Mouse (Mus musculus): Measurements from ENCODE around the gene Nr1h2.

Nr1h2 gene

DNA sequence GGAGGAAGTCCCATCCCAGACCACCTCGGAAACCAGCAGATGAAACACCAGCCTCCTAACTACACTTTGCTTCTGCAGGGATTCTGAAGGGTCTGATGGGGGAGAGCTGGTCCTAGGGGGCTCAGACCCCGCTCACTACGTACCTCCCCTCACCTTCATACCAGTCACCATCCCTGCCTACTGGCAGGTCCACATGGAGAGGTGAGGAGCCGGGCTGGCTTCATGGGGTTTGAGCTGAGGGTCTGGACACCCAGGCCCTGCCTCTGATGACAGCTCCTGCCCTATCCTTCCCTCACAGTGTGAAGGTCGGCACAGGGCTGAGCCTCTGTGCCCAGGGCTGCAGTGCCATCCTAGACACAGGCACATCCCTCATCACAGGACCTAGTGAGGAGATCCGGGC, 31.2 kb upstream of the Nr1h2 start:
- no peak for DNase-seq (ENCODE audit: low spot score in 2 of 2)

DNA sequence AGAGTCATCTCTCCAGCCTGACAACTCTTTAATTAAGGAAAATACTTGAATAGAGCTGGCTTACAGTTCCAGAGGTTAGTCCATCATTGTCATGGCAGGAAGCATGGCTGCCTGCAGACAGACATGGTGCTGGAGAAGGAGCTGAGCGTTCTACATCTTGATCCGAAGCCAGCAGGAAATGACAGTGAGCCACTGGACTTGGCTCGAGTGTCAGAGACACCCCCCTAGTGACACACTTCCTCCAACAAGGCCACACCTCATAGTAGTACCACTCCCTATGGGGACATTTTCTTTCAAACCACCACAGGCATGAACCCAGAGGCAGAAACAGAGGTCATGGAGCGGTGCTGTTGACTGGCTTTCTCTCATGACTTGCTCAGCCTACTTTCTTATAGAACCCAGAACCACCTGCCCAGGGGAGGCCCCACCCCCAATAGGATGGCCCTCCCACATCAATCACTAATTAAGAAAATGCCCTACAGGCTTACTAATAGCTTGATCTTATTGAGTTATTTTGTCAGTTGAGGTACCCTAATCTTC, 30.6 kb upstream of the Nr1h2 start:
- DNase-seq (ENCODE audit: low spot score in 2 of 2): no peak

DNA sequence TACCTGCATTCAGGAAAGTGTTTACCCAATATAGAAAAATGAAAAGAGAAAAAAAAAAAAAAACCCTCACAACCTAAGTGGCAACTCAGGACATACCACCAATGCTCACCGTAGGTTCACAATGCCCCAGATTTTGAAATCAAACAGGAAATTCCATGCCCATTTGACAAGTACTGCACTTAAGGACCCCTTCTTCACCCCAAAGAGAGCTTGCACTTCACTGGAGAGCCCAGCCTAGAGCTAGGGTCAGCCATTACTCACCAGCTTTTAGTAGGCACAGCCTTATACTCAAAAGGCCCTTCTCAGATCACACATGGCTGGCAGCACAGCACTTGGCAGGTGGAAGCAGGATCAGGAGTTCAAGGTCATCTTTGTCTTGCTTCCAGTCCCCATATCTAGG, 29.4 kb upstream of the Nr1h2 start:
- no peak for DNase-seq (ENCODE audit: low spot score in 2 of 2)

DNA sequence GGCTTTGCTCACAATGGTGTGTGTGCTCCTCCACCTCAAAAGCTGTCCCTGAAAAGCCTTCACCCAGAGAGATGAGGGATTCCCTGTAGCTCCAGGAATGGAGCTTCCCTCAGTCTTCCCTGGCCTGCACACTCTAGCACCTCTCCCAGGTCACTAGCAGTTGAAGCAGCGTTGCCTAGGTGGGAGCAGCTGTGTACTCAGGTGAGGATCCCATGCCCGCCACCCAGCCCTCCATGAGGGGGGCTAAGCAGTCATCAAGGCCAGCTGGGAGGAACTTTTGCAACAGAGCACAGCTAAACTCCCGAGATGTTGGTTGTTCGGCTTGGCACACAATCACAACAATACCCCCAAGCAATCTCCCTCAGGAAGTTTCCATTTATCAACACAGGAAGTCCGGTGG, 29.0 kb upstream of the Nr1h2 start:
- DNase-seq (ENCODE audit: low spot score in 2 of 2): no peak

DNA sequence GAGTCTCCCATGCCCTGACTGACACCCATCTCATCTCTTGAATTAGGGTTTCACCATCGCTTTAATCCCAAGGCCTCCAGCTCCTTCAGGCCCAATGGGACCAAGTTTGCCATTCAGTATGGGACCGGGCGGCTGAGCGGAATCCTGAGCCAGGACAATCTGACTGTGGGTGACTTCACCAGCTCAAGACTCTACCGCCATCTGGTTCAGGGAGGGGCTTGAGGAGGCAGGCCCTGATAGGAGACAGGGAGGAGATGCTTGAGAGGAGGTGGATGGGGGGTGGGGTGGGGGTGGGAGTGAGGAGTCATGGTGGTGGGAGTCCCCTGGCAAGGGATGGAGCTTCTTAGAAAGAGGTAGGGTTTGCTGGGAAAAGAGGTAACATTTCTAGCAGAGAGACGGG, 27.9 kb upstream of the Nr1h2 start:
- no peak for DNase-seq (ENCODE audit: low spot score in 2 of 2)

GRCm38 (mm10) chr7:44576333-44576844, 22.6 kb upstream of the Nr1h2 start:
- DNase-seq (ENCODE audit: low spot score in 2 of 2): no peak

DNA sequence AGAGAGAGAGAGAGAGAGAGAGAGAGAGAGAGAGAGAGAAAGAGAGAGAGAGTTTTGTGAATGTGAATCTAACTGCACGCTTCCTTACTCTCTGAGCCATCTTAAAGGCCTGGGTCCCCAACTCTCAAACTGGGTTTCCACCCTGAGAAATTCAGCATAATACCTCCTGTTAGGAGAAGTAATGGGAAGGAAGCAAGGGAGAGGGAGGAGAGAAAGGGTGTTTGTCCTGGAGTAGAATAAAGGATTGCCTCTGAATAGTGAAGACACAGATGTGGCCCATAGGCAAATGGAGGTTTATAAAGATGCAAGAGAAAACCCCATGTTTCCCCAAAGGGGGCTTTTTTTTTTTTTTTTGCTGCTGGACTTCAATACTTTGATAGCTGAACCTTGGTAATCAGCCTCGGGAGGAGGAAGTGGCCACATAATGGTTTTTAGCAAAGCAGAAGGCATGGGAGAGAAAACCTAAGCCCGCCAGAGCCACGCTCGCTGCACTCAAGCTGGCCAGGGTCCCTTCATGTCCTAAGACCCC, 19.3 kb upstream of the Nr1h2 start:
- DNase-seq (ENCODE audit: low spot score in 2 of 2): no peak

DNA sequence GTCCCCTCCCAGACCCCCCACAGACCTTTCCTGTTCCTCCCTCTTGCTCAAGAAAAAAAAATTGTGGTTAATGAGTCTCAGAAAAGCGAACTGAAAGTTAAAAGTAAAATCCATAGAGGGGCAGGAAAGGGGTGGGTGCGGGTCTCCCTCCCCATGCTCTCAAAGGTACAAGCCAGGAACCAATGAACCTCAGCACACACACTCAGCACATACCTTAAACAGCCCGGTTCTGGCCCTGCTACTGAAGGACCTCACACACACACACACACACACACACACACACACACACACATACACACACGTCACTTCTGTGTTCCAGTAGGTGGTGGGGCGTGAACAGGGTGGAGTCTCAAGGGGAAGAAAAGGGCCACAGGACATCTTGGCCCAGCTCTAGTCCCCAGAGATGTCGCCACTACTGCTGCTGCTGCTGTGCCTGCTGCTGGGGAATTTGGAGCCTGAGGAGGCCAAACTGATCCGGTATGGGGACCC, 18.5 kb upstream of the Nr1h2 start, which contains the start of gene Napsa:
Gene Napsa (plus strand): TSS at position 168 of the 489 bp plus-strand sequence.
- DNase-seq (ENCODE audit: low spot score in 2 of 2): no peak

DNA sequence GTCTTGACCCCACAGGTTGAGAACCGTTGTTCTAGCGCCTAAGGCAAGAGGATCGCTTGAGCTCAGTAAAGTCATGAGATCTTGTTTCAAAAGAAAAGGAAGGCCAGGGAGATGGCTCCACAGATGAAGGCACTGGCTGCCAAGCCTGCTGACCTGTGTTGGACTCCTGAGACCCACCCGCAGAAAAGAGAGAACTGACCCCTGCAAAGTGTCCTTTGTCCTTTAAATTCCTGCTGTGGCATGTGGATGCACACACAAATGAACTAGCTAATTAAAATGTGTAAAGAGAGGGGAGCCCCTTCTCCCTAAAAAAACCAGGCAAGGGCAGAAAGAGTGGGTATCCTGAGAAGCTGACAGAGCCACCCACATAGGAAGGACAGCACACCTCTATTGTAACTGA, 18.1 kb upstream of the Nr1h2 start:
- DNase-seq (ENCODE audit: low spot score in 2 of 2): no peak

DNA sequence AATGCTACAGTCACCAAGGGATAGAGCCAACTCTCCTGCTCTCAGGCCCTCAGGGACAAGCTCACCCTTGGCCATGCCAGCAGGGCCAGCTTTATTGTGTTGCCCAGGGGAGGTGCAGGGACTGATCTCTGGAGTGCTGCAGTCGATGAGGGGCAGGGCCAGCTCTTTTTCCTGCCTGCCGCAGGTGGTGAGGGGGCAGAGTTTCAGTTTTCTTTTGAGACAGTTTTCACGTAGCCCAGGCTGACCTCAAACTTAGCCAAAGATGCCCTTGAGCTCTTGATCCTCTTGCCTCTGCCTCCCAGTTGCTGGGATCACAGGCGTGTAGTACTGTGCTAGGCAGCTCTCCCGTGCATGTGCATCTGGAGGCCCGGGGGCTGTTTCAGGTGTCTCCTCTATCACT, 17.2 kb upstream of the Nr1h2 start:
- DNase-seq (ENCODE audit: low spot score in 2 of 2): no peak

- DNase-seq (ENCODE audit: low spot score in 2 of 2): no peak
Observed at GRCm38 (mm10) chr7:44568803-44569202, 15.1 kb upstream of the Nr1h2 start.

GRCm38 (mm10) chr7:44565414-44565813, 11.7 kb upstream of the Nr1h2 start:
- DNase-seq (ENCODE audit: low spot score in 2 of 2): no peak

DNA sequence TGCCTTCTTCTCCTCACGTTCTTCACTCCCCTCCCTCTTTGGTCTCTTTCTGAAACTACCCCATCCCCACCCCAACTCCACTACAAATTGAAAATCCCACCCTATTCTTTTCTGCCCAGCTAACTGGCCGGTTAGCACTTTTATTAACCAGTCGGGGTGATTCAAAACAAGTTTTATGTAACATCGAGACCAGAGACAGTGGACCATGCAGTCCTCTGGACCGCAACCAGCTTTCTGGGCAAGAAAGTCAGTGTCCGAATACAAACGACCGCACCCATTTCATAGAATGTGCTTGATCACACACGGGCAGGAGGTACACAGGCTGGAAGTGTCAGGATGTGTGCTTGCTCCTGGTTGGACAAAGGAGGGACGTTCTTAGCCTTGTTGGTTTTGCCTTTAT, 10.7 kb upstream of the Nr1h2 start:
- DNase-seq (ENCODE audit: low spot score in 2 of 2): no peak

GRCm38 (mm10) chr7:44563284-44563683, 9.5 kb upstream of the Nr1h2 start:
- no peak for DNase-seq (ENCODE audit: low spot score in 2 of 2)

DNA sequence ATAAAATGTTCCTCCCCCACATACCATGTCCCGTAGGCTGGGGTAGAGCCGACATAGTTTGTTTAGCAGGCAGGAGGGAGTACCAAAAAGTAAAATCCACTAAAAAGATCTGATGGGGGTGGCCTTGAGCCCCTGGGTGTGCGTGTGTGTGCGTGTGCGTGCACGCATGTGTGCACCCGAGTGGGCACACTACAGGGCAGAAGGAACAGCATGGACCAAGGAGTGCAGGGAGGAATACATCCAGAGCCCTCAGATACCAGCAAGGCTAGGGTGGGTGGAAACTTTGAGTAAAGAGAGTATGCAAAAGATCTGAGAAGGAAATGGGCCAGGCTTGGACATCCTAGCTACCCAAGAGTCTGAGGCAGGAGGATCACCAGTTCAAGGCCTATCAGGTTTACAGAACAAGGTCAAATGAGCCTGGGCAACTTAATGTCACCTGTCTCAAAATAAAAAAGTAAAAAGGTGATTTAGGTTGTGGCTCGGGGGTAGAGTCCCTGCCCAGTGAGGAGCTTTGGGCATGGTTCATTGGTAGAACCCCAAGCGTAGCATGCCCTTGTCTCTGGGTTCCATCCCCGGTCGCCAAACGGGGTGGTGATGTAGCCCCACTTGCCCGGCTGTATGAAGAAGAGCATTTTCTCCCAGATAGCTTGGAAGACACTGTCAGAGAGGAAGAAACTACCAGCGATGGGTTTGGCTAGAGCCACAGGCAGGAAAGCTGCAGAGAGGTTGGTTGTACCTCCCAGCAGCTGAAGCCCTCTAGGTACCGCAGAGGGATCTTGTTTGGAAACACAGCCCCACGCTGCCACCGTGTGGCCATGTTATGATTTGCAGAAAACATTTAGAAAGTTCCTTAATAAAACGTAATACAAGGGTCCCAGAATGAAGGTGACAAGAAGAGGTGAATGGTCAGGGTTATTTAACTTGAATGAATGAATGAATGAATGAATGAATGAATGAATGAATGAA, 7.0 kb upstream of the Nr1h2 start:
- DNase-seq (ENCODE audit: low spot score in 2 of 2): peak in 1 of 2 experiments; percentile 76

GRCm38 (mm10) chr7:44557629-44558028, 3.9 kb upstream of the Nr1h2 start:
- no peak for DNase-seq (ENCODE audit: low spot score in 2 of 2)

GRCm38 (mm10) chr7:44553196-44553764, 471 bp downstream of the Nr1h2 start:
- peak; percentile 65 to 76 for DNase-seq (ENCODE audit: low spot score in 2 of 2)

GRCm38 (mm10) chr7:44552141-44552908, 1.4 kb downstream of the Nr1h2 start:
- DNase-seq (ENCODE audit: low spot score in 2 of 2): no peak

- DNase-seq (ENCODE audit: low spot score in 2 of 2): no peak
Observed at GRCm38 (mm10) chr7:44551731-44552130, 2.0 kb downstream of the Nr1h2 start.

DNA sequence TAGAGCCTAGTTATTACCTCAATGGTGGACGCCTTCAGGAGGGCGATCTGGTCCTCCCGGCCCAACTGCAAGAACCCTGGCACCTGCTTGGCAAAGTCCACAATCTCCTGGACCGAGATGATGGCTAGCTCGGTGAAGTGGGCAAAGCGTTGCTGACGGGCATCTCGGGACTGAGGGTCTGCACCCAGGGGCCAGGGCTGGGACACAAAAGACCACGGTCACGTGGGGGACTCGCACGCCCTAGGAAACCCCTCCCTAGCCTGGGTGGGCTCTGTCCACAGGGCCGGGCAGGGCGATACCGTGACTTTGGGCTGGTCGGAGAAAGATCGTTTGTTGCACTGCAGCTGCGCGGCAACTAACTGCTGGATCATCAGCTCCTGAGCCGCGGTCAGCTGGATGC, 2.5 kb downstream of the Nr1h2 start:
- no peak for DNase-seq (ENCODE audit: low spot score in 2 of 2)

DNA sequence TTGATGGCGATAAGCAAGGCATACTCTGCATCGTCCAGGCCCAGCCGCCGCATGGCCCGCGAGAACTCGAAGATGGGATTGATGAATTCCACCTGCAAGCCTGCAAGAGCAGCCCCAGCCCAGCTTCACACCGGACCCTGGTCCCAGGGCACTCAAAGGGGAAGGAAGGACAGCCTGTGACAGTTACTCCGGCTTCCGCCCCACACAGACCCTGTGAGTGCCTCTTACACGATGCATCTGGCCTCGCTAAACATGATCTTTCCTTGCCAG, 3.4 kb downstream of the Nr1h2 start:
- DNase-seq (ENCODE audit: low spot score in 2 of 2): no peak
